Mouse (Mus musculus) urinary bladder, postnatal 4 days (tissue): ENCODE measurements around the gene Rprd1b.

ENCODE experiments used
- DNase-seq, 2 experiments: peaks; one replicate each; pipeline ENCODE4 v3.0.0; 2021 to 2022; ENCODE audit warnings: low spot score in 2 of 2

The Rprd1b gene

GRCm38 (mm10) chr2:158121645-158122326, 93.5 kb downstream of the Rprd1b start:
- DNase-seq, result peak in 1 of 2 experiments; percentile 54

GRCm38 (mm10) chr2:158122814-158123213, 94.5 kb downstream of the Rprd1b start:
- DNase-seq, result no peak

GRCm38 (mm10) chr2:158127245-158127644, 98.9 kb downstream of the Rprd1b start:
- no peak for DNase-seq

- DNase-seq, result no peak
Measured at GRCm38 (mm10) chr2:158127872-158128271, 99.6 kb downstream of the Rprd1b start.

- no peak for DNase-seq
Measured at GRCm38 (mm10) chr2:158128461-158129130, 100.3 kb downstream of the Rprd1b start.

- DNase-seq, result no peak
Measured at GRCm38 (mm10) chr2:158129291-158130002, 101.2 kb downstream of the Rprd1b start.

- no peak for DNase-seq
Measured at GRCm38 (mm10) chr2:158130391-158130986, 102.2 kb downstream of the Rprd1b start.

GRCm38 (mm10) chr2:158131197-158131835, 103.0 kb downstream of the Rprd1b start:
- DNase-seq, result no peak

- no peak for DNase-seq
Measured at GRCm38 (mm10) chr2:158132320-158132719, 104.0 kb downstream of the Rprd1b start.

GRCm38 (mm10) chr2:158133050-158133449, 104.8 kb downstream of the Rprd1b start:
- DNase-seq, result no peak

- no peak for DNase-seq
Measured at GRCm38 (mm10) chr2:158136205-158136604, 107.9 kb downstream of the Rprd1b start.

- no peak for DNase-seq
Measured at GRCm38 (mm10) chr2:158137771-158138170, 109.5 kb downstream of the Rprd1b start.

- DNase-seq, result no peak
Measured at GRCm38 (mm10) chr2:158138778-158139177, 110.5 kb downstream of the Rprd1b start.

- DNase-seq, result peak in 1 of 2 experiments; percentile 58
Measured at GRCm38 (mm10) chr2:158139628-158140027, 111.3 kb downstream of the Rprd1b start.

GRCm38 (mm10) chr2:158140664-158141063, 112.4 kb downstream of the Rprd1b start:
- DNase-seq, result no peak

GRCm38 (mm10) chr2:158141271-158141670, 113.0 kb downstream of the Rprd1b start:
- DNase-seq, result no peak

- DNase-seq, result no peak
Measured at GRCm38 (mm10) chr2:158141690-158142440, 113.6 kb downstream of the Rprd1b start.

- DNase-seq, result no peak
Measured at GRCm38 (mm10) chr2:158142981-158143380, 114.7 kb downstream of the Rprd1b start.

- no peak for DNase-seq
Measured at GRCm38 (mm10) chr2:158143816-158144215, 115.5 kb downstream of the Rprd1b start.

GRCm38 (mm10) chr2:158144263-158144662, 116.0 kb downstream of the Rprd1b start:
- DNase-seq, result no peak
